Mouse (Mus musculus): Measurements from ENCODE around the gene Gm43738.

GRCm38 (mm10) chr3:89092509-89093090, 8.3 kb downstream of the Gm43738 start:
- TF ChIP-seq CTCF (IDR thresholded peaks at IDR 0.05; ENCODE audit: low read depth) (no peak), EP300 (IDR thresholded peaks at IDR 0.05; ENCODE audit: low read depth) (no peak)
